Mouse (Mus musculus) hindbrain, embryonic 10.5 days (tissue): Measurements from ENCODE around the gene Xaf1. TPM values are rescaled to one million over a fixed set of nuclear protein-coding genes. Genes with fewer than 3 reads are reported as not detected.

Experiments used
- DNase-seq: peaks from one replicate; pipeline ENCODE4 v3.0.0-alpha.2; 2017; ENCODE audit warnings: low spot score
- H3K27ac ChIP-seq: fragments of 300-500 bp; sonication (generic); 2 replicates; pipeline ENCODE4 v1.5.1; 2016; ENCODE audit warnings: mild to moderate bottlenecking, moderate library complexity
- H3K27me3 ChIP-seq: fragments of 300-500 bp; sonication (generic); 2 replicates; pipeline ENCODE4 v1.6.1; 2016; ENCODE audit warnings: mild to moderate bottlenecking; ENCODE audit not compliant: poor library complexity, insufficient read depth, severe bottlenecking
- H3K36me3 ChIP-seq: fragments of 300-500 bp; sonication (generic); 2 replicates; pipeline ENCODE4 v1.6.1; 2016; ENCODE audit warnings: mild to moderate bottlenecking, moderate library complexity
- H3K4me1 ChIP-seq: fragments of 300-500 bp; sonication (generic); replicated peaks from 2 replicates; pipeline ENCODE4 v1.6.1; 2016; ENCODE audit warnings: mild to moderate bottlenecking
- H3K4me3 ChIP-seq: fragments of 300-500 bp; sonication (generic); 2 replicates; pipeline ENCODE4 v1.5.1; 2016; ENCODE audit warnings: mild to moderate bottlenecking, moderate library complexity
- H3K9me3 ChIP-seq: fragments of 300-500 bp; sonication (generic); 2 replicates; pipeline ENCODE4 v1.6.1; 2016; ENCODE audit warnings: mild to moderate bottlenecking, moderate library complexity
- WGBS: fragments of 180-500 bp; shearing (Covaris S2); methylation state at CpG from one replicate; pipeline ENCODE4 v1.1.7; 2016; 5-methylcytosine and 5-hydroxymethylcytosine counted together
- polyA plus RNA-seq: library from polyadenylated mRNA; unstranded; fragments of >200 nt; fragmentation: Nextera tagmentation; extraction: Ambion mirVana; gene quantifications from 2 replicates; pipeline ENCODE4 v1.2.1, GENCODE M21; 2016

Gene Xaf1
- polyA plus RNA-seq, 1 experiment from 2014 or later = 2.3 TPM

- H3K4me1 ChIP-seq = no peaks in the 10 kb centered on the region
- WGBS = 78% methylated on average over 6 of the region's 6 CpGs
- no peaks in the 10 kb centered on the region for H3K9me3 ChIP-seq
- no peak for DNase-seq
- no peaks in the 10 kb centered on the region for H3K27me3 ChIP-seq
- no peaks in the 10 kb centered on the region for H3K36me3 ChIP-seq
- H3K27ac ChIP-seq = no peak overlapping the region
- no peak overlapping the region for H3K4me3 ChIP-seq
These were observed 15.4 kb upstream of the Xaf1 start for GRCm38 (mm10) chr11:72285971-72286480.

GRCm38 (mm10) chr11:72286651-72287050 is 14.8 kb upstream of the Xaf1 start:
- Histone ChIP-seq H3K27ac (no peak overlapping the region), H3K9me3 (no peaks in the 10 kb centered on the region), H3K36me3 (no peaks in the 10 kb centered on the region), H3K4me3 (no peak overlapping the region), H3K27me3 (no peaks in the 10 kb centered on the region), H3K4me1 (no peaks in the 10 kb centered on the region)
- DNase-seq = no peak
- 84% methylated on average over 3 of the region's 3 CpGs for WGBS

- DNase-seq = no peak
- H3K27ac ChIP-seq = no peak overlapping the region
- H3K4me1 ChIP-seq = no peaks in the 10 kb centered on the region
- H3K4me3 ChIP-seq = no peak overlapping the region
- no peaks in the 10 kb centered on the region for H3K9me3 ChIP-seq
- WGBS = 90% methylated on average over 2 of the region's 2 CpGs
- no peaks in the 10 kb centered on the region for H3K36me3 ChIP-seq
- no peaks in the 10 kb centered on the region for H3K27me3 ChIP-seq
These were observed 14.3 kb upstream of the Xaf1 start for GRCm38 (mm10) chr11:72287126-72287525.

- Histone ChIP-seq H3K4me1 (no peaks in the 10 kb centered on the region), H3K27me3 (no peaks in the 10 kb centered on the region), H3K4me3 (no peak overlapping the region), H3K9me3 (no peaks in the 10 kb centered on the region), H3K36me3 (no peaks in the 10 kb centered on the region), H3K27ac (no peak overlapping the region)
- WGBS = 86% methylated on average over 3 of the region's 3 CpGs
- no peak for DNase-seq
These were observed 13.9 kb upstream of the Xaf1 start for GRCm38 (mm10) chr11:72287543-72287942.

- Histone ChIP-seq H3K4me1 (no peaks in the 10 kb centered on the region), H3K9me3 (no peaks in the 10 kb centered on the region), H3K27ac (no peak overlapping the region), H3K36me3 (no peaks in the 10 kb centered on the region), H3K4me3 (no peak overlapping the region), H3K27me3 (no peaks in the 10 kb centered on the region)
- DNase-seq = no peak
- 89% methylated on average over 2 of the region's 2 CpGs for WGBS
These were observed 8.3 kb upstream of the Xaf1 start for GRCm38 (mm10) chr11:72293116-72293515.

- Histone ChIP-seq H3K27ac (0 out of 2 replicates have a peak overlapping the region, but pooled peaks have one; percentile 13), H3K9me3 (no peaks in the 10 kb centered on the region), H3K27me3 (no peaks in the 10 kb centered on the region), H3K4me3 (no peak overlapping the region), H3K36me3 (no peaks in the 10 kb centered on the region), H3K4me1 (peaks cover 11% of the 10 kb centered on the region)
- WGBS = 85% methylated on average over 7 of the region's 7 CpGs
- DNase-seq = no peak
These were observed 801 bp downstream of the Xaf1 start for GRCm38 (mm10) chr11:72302230-72302629.

GRCm38 (mm10) chr11:72307461-72307860 is 6.0 kb downstream of the Xaf1 start:
- no peak overlapping the region for H3K27ac ChIP-seq
- H3K9me3 ChIP-seq = no peaks in the 10 kb centered on the region
- H3K4me1 ChIP-seq = no peaks in the 10 kb centered on the region
- no peak overlapping the region for H3K4me3 ChIP-seq
- peaks cover 2% of the 10 kb centered on the region for H3K27me3 ChIP-seq
- DNase-seq = no peak
- no peaks in the 10 kb centered on the region for H3K36me3 ChIP-seq
- WGBS = 88% methylated on average over 5 of the region's 5 CpGs

- Histone ChIP-seq H3K4me3 (no peak overlapping the region), H3K4me1 (peaks cover 1% of the 10 kb centered on the region; the same call in 1 of the 2 replicates), H3K36me3 (no peaks in the 10 kb centered on the region), H3K9me3 (no peaks in the 10 kb centered on the region), H3K27me3 (peaks cover 17% of the 10 kb centered on the region), H3K27ac (no peak overlapping the region)
- no peak for DNase-seq
- WGBS = 78% methylated on average over 2 of the region's 2 CpGs
These were observed 7.6 kb downstream of the Xaf1 start for GRCm38 (mm10) chr11:72308982-72309381.

- no peak overlapping the region for H3K27ac ChIP-seq
- 83% methylated on average over 4 of the region's 4 CpGs for WGBS
- DNase-seq = no peak
- peaks cover 8% of the 10 kb centered on the region for H3K4me1 ChIP-seq
- no peaks in the 10 kb centered on the region for H3K9me3 ChIP-seq
- no peak overlapping the region for H3K4me3 ChIP-seq
- peaks cover 32% of the 10 kb centered on the region for H3K27me3 ChIP-seq
- no peaks in the 10 kb centered on the region for H3K36me3 ChIP-seq
These were observed 9.1 kb downstream of the Xaf1 start for GRCm38 (mm10) chr11:72310491-72310890.

- no peak for DNase-seq
- H3K4me3 ChIP-seq = no peak overlapping the region
- WGBS = 85% methylated on average over 10 of the region's 10 CpGs
- H3K36me3 ChIP-seq = no peaks in the 10 kb centered on the region
- no peaks in the 10 kb centered on the region for H3K9me3 ChIP-seq
- no peak overlapping the region for H3K27ac ChIP-seq
- H3K4me1 ChIP-seq = peaks cover 8% of the 10 kb centered on the region
- peaks cover 35% of the 10 kb centered on the region for H3K27me3 ChIP-seq
These were observed 10.0 kb downstream of the Xaf1 start for GRCm38 (mm10) chr11:72311355-72312001.

- peaks cover 35% of the 10 kb centered on the region for H3K27me3 ChIP-seq
- peak; percentile 7 for DNase-seq
- no peaks in the 10 kb centered on the region for H3K9me3 ChIP-seq
- H3K4me3 ChIP-seq = peak within 1 kb of the TSS; percentile 47
- WGBS = 11% methylated on average over 42 of the region's 42 CpGs
- H3K36me3 ChIP-seq = no peaks in the 10 kb centered on the region
- peaks cover 8% of the 10 kb centered on the region for H3K4me1 ChIP-seq
- H3K27ac ChIP-seq = peak within 1 kb of the TSS; percentile 63; the same call in 1 of the 2 replicates
These were observed 12.9 kb downstream of the Xaf1 start, which contains the start of gene Fbxo39 for GRCm38 (mm10) chr11:72314151-72314895. Fbxo39 (plus strand) TSS chr11:72314444.

- Histone ChIP-seq H3K4me1 (peaks cover 8% of the 10 kb centered on the region), H3K9me3 (no peaks in the 10 kb centered on the region), H3K27ac (no peak overlapping the region), H3K27me3 (peaks cover 27% of the 10 kb centered on the region), H3K4me3 (no peak overlapping the region), H3K36me3 (no peaks in the 10 kb centered on the region)
- 89% methylated on average over 5 of the region's 5 CpGs for WGBS
- no peak for DNase-seq
These were observed 16.6 kb downstream of the Xaf1 start for GRCm38 (mm10) chr11:72318026-72318425.

GRCm38 (mm10) chr11:72324431-72324830 is 23.0 kb downstream of the Xaf1 start:
- Histone ChIP-seq H3K9me3 (no peaks in the 10 kb centered on the region), H3K27ac (no peak overlapping the region), H3K36me3 (no peaks in the 10 kb centered on the region), H3K27me3 (no peaks in the 10 kb centered on the region), H3K4me1 (no peaks in the 10 kb centered on the region), H3K4me3 (no peak overlapping the region)
- WGBS = 67% methylated on average over 3 of the region's 3 CpGs
- DNase-seq = no peak
